Mouse (Mus musculus) heart, postnatal 25 days (tissue): ENCODE results near the gene Prss53. TPM values are rescaled to one million over a fixed set of nuclear protein-coding genes. Genes with fewer than 3 reads are reported as not detected.
"Not testable (repeated sequence)": the region's sequence is repeated elsewhere in the genome, so short reads cannot be mapped to it uniquely, and the experiment has no call there.

Experiments
- DNase-seq: peaks from one replicate; pipeline ENCODE4 v3.0.0; 2022; ENCODE audit warnings: low spot score
- intact Hi-C: fragments of 180-260 bp; cut with DNase I; formaldehyde crosslinking; loops from one replicate; pipeline ENCODE4 v1.15.1; 2025
- total RNA-seq, 2 experiments: library from RNA; stranded (reverse); gene quantifications; 2 replicates each; pipeline ENCODE4 v1.2.3; 2021

The Prss53 gene
- total RNA-seq, 2 experiments from 2014 or later = 0.99 to 1.3 TPM

- intact Hi-C loops = no loop called here
- DNase-seq = no peak
These were observed 11.5 kb downstream of the Prss53 start for GRCm38 (mm10) chr7:127879301-127879700.

DNA sequence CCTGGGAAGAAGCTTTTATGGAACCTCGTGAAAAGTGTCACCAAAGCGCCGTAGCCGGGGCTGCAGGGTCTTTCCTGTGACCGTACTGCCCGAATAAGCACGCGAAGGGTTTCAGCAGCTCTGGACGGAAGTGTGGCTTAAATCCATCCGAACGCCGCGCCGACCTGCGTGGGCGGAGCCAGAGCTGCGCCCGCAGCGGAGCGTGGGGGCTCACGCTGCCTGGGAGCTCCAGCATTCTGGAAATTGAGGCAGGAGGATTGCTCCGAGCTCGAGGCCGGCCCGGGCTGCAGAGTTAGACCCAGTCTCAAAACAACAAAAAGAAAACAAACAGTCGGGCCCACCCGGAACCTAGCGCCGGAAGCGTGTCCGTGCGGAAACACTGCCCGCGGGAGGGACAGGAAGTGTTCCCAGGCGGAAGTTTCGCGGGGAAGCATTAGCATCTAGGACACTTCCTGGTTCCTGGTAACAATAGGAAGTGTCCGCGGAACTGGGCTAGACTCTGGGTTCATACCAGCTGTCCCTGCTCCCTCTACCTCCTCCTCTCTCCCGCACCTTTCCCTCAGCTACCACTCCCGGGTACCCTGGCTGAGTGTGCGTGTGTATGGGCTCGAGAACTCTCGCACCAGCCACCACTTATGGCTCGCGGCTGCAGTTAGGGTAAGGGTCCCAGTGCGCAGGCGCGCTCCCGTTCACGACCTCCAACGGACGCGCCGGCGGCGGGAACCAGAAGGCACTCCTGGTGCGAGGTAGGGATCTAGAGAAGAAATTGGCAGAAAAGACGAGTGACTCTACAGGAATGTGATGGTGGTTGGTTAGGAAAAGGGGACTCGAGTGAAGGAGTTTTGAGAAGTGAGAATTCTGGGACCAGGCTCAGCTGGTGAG, 14.1 kb downstream of the Prss53 start, which contains the start of gene Zfp668:
Zfp668 (minus strand) TSS at position 362 of the 882 bp plus-strand sequence.
- DNase-seq = peak; percentile 76
- intact Hi-C loops = loop anchor here (2.0 kb wide), 1 partner anchor 78 kb away; no protein-coding TSS in a partner anchor

DNA sequence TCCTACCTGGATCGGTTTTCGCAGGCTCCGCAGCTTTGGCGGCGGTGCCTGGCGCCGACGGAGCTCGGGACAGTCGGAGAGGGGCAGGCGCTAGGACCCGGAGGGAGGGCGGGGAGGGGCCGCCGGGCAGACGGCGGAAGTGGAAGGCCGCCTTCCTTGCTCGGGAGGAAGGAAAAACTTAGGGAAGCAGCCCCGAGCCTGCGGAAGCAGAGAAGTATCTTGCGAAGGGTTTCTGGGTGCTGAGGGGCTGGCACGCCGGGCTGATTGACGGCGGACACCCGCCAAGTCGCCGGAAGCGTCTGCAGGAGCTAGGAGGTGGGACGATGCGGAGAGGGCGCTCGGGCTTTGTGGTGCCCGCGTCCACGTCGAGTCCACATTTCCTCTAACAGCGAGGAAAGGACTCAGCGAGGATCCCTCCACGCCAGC, 14.7 kb downstream of the Prss53 start, which contains the start of gene Zfp646:
Zfp646 (plus strand) TSS at position 181 of the 426 bp plus-strand sequence.
- intact Hi-C loops = loop anchor here (2.0 kb wide), 1 partner anchor 77 kb away; no protein-coding TSS in a partner anchor
- peak; percentile 52 for DNase-seq

GRCm38 (mm10) chr7:127875627-127876001, 15.2 kb downstream of the Prss53 start:
- peak; percentile 85 for DNase-seq
- intact Hi-C loops = loop anchor here (2.0 kb wide), 2 partner anchors 33 to 77 kb away; no protein-coding TSS in a partner anchor

DNA sequence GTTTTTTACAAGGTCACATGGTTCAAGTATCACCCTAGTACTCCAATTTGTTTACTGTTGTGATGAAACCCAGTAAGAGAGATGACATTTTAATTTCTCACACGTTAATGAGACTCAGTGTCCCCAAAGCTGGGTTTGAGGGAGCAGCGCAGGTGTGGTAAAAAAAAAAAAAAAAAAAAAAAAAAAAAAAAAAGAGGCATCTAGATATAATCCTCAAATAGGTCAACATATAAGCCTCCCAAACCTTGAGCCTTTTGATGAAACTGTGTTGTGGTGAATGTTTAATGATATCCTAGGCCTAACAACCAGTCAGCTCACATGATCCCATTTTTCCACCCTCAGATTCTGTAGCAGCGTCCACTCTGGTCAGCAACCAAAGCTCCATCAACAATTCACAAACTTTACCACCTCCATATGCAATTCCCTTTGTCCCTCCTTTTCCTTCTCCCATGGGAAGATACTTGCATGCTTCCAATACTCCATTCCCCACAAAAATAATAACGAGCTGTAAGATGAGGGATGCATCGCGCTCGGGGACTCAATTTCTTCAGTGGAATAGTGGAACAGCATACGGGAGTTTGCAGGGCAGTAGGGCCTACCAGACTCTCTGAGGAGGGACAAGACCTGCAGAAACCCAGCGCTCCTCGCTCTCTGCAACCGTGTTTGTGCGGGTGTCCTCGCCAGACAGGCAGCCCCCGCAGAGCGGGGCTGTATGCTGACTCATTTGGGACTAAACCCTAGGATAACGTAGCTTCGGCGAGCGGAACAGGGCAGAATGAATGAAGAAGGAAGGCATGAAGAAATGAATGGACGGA, 15.8 kb downstream of the Prss53 start:
- intact Hi-C loops = loop anchor here (2.0 kb wide), 1 partner anchor 32 kb away; no protein-coding TSS in a partner anchor
- DNase-seq = no peak

DNA sequence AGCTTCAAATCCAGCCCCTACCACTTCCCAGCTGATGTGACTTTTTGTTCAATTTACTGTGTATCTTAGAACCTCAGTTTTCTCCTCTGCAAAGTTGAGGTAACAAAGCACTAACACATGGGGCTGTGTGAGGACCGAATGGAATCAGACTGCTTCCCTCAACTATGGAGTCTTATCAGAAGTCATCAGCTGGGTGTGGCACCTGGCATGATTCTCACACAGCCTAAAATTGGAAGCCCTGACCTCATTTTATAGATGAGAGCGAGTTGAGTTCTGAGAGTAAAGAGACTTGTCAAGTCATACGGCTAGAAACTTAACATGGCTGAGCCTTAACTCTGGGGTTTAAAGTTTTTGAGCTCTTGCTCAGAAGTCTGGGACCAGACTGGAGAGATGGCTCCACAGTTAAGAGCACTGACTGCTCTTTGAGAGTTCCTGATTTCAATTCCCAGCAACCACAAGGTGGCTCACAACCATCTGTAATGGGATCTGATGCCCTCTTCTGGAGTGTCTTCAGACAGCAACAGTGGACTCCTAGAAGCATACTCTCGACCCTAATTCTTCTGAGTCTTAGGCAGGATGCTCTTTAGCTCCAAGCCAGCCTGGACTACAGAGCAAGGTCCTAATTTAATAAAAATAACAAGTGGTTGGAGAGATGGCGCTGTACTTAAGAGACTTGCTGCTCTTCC, 20.5 kb downstream of the Prss53 start:
- intact Hi-C loops = no loop called here
- no peak for DNase-seq

DNA sequence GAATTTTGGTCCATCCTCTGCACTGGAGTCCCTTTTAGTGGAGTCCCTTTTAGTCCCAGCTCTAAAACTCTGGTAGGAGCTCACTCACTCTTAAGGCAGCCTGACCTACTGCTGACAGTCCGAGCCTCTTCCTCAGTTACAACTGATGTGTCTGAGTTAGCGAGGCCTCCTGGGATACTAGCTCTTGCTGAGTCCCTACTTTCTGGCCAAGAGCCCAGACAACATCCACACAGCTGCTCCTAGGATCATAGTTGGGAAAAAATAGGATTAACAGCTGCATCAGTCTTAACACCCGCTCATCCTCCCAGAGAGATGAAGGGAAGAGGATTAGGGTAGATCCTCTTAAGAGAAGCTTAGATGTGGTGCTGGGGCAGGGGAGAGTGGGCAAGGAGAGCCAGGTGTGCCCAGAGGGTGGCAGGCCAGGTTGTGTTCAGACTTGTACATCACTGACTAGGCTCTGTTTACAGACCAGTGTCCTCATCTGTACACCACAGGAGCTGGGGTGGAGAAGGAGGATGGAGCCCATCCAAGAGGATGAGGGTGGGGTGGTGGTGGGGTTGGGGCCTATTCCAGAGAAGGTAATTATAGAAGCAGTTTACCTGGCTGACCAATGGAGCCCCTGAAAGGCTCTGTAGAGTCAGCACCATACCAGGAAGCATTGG, 21.5 kb downstream of the Prss53 start:
- intact Hi-C loops = loop anchor here (10.0 kb wide), 1 partner anchor 466 kb away; no protein-coding TSS in a partner anchor
- DNase-seq = no peak

DNA sequence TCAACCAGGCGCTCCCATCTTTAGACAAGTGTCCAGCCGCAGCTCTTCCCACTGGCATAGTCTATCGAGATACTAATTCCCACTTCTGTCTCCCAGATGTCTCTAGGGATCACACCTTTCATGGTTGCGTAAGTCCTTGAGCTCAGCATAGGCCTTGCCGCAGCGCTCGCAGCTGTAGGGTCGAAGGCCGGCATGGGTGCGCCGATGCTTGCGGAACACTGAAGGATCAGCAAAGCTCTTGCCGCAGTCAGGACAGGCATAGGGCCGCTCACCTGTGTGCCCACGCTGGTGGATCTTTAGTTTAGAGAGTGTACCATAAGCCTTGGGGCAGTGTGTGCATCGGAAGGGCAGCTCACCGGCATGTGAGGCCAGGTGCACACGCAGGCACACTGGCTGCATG, 23.1 kb downstream of the Prss53 start:
- DNase-seq = no peak
- intact Hi-C loops = loop anchor here (10.0 kb wide), 1 partner anchor 467 kb away; no protein-coding TSS in a partner anchor

DNA sequence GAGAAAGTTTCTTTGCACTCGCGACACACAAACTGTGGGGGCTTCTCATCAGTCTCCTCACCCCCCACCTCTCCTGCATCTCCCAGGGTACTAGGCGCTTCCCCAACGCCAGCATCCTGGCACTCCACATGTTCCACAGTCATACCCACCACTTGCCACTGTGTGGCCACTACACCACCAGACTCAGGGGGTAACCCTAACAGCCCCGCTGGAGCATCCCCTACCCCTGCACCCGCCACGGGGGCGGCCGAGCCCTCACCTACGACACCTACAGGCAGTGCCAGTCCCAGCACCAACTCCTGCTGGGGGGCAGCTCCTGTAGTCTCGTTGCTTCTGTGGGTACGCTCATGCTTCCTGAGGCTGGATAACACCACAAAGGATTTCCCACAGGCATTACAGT, 24.3 kb downstream of the Prss53 start:
- DNase-seq = no peak

GRCm38 (mm10) chr7:127858258-127858657, 32.5 kb downstream of the Prss53 start:
- DNase-seq = no peak
- intact Hi-C loops = no loop called here

More for the DNA sequence above, 24.3 kb downstream of the Prss53 start:
- intact Hi-C loops = loop anchor here (10.0 kb wide), 1 partner anchor 468 kb away; no protein-coding TSS in a partner anchor

DNA sequence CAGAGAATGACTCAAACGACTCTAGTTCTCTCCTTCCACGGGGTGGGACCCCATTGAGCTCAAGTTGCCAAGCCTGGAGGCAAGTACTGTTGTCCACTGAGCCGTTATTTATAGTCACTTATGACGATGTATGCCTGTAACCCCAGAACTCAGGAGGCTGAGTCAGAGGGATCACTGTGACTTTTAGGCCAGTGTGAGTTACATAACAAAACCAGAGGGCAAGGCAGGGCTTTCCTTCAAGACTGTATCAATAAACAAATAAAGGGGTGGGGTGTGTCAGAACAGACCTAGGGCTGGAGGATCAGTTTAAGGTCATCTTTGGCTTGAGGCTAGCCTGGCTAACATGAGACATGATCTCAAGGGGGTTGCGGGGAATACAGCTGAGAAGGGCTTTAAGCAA, 39.9 kb downstream of the Prss53 start:
- intact Hi-C loops = no loop called here
- DNase-seq = no peak

DNA sequence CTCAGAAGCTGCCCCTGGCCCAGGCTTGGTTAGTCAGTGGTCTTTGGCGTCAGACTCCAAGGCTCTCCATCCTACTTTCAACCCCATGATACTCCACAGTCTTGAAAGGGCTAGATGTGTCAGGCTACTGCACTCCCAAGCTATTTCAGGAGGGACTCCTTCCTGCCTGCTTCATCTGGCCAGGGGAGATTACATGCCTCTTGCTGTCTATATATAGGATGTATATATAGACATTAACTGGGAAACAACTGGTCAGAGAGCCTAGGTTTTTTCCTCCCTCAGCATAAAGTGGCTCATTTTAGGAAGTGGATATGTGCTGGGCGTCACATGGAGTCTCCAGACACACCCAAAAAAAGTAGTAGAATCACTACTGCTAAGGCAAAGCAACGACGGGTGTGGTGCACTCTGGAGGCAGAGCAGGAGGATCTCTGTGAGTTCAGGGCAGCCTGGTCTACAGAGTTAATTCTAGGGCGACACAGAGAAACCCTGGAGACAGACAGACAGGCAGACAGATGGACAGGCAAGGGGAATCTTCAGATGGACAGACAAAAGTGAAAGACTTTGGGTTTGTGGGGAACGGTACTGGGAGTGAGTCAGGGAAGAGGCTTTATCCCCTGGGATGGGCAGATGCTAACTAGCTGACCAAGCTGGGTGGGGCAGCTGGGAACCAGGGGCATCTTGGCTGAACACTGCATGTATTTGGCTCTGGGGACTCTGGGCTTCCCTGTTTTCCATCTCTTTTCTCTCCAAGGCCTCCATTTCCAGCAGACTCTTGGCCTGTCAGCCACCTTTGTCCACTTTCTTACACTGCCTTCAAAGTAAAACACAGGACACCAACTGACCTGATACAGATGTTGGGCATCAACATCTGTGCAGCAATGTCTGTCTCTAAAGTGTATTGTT, 40.5 kb downstream of the Prss53 start:
- no peak for DNase-seq
- intact Hi-C loops = no loop called here

- DNase-seq = peak; percentile 74
- intact Hi-C loops = loop anchor here (2.0 kb wide), 1 partner anchor 33 kb away; no protein-coding TSS in a partner anchor
These were observed 48.6 kb downstream of the Prss53 start for GRCm38 (mm10) chr7:127842001-127842718.

GRCm38 (mm10) chr7:127841340-127842000, 49.3 kb downstream of the Prss53 start:
- intact Hi-C loops = no loop called here
- DNase-seq = peak; percentile 93

DNA sequence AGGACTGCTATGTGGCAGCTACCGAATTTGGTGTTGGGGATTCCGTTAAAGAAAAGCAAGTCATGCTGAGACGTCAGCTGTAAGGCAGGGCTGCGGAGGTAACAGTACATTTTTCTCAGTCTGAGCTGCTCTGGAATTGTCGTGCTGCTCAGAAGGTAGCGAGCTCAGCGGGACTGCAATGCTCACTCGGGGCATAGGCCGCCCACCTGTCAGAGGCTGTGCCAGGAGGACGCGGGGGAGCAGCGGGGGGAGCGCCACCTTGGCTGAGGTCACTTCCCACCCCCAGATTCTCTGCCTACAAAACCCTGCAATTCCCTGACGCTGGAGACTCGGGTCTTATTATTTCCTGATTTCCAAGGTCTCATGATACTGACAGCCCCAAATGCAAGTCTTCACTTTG, 49.9 kb downstream of the Prss53 start:
- DNase-seq = peak; percentile 40
- intact Hi-C loops = no loop called here

DNA sequence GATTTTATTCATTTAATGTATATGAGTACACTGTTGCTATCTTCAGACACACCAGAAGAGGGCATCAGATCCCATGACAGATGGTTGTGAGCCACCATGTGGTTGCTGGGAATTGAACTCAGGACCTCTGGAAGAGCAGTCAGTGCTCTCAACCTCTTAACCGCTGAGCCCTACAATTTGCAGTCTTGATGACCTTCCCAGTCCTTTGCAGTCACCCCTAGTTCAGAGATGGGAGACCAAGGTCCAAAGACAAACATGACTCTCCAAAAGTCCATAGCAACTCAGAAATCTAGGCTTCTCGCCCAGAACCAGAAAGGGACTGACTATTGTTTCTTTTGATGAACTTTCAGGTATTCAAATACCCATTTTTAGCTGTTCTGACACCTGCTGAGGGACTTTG, 50.7 kb downstream of the Prss53 start:
- DNase-seq, intact Hi-C loops: not testable (repeated sequence)

DNA sequence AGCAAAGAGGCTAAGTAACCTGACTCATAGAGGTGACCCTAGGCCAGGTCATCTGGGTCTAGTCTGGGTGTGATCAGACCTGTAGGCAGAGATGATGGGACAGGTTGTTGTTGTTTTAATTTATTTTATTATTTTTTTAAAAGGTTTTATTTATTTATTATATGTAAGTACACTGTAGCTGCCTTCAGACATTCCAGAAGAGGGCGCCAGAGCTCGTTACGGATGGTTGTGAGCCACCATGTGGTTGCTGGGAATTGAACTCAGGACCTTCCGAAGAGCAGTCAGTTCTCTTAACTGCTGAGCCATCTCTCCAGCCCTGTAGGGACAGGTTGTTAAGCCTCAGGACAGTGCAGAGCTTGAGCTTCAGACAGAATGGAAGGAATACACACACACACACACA, 52.9 kb downstream of the Prss53 start:
- intact Hi-C loops = loop anchor here (2.0 kb wide), 1 partner anchor 37 kb away; the partner anchor contains the start of gene Hsd3b7
- DNase-seq = not testable (repeated sequence)
